Mouse (Mus musculus): ENCODE results near the gene Atpif1. TPM values are rescaled to one million over a fixed set of nuclear protein-coding genes. Genes with fewer than 3 reads are reported as not detected.

The Atpif1 gene
- polyA plus RNA-seq, 1 experiment, result 747 TPM

GRCm38 (mm10) chr4:132554653-132555052 is 21.2 kb upstream of the Atpif1 start:
- no peak overlapping the region for H3K4me3 ChIP-seq (ENCODE audit: insufficient read depth, low read length)
- TF ChIP-seq POLR2A (IDR thresholded peaks at IDR 0.05; ENCODE audit: extremely low read depth, insufficient read depth, low read length), result no peak
- no peak for TF ChIP-seq CTCF (IDR thresholded peaks at IDR 0.05; ENCODE audit: extremely low read depth, insufficient read depth, low read length)
- H3K4me1 ChIP-seq (ENCODE audit: control insufficient read depth, insufficient read depth, low read length), result no peaks in the 10 kb centered on the region
- no peak overlapping the region for H3K27ac ChIP-seq (ENCODE audit: insufficient read depth, low read length)

- Histone ChIP-seq H3K4me3 (ENCODE audit: insufficient read depth, low read length) (no peak overlapping the region), H3K27ac (ENCODE audit: insufficient read depth, low read length) (no peak overlapping the region), H3K4me1 (ENCODE audit: control insufficient read depth, insufficient read depth, low read length) (no peaks in the 10 kb centered on the region)
- TF ChIP-seq POLR2A (IDR thresholded peaks at IDR 0.05; ENCODE audit: extremely low read depth, insufficient read depth, low read length), result no peak
Measured at GRCm38 (mm10) chr4:132554221-132554620, 20.8 kb upstream of the Atpif1 start.

GRCm38 (mm10) chr4:132545851-132546250 is 12.4 kb upstream of the Atpif1 start:
- peak; percentile 73 for TF ChIP-seq CTCF (IDR thresholded peaks at IDR 0.05; ENCODE audit: extremely low read depth, insufficient read depth, low read length)
- TF ChIP-seq POLR2A (IDR thresholded peaks at IDR 0.05; ENCODE audit: extremely low read depth, insufficient read depth, low read length), result no peak
- Histone ChIP-seq H3K27ac (ENCODE audit: insufficient read depth, low read length) (no peak overlapping the region), H3K4me3 (ENCODE audit: insufficient read depth, low read length) (no peak overlapping the region), H3K4me1 (ENCODE audit: control insufficient read depth, insufficient read depth, low read length) (peaks cover 6% of the 10 kb centered on the region)

- Histone ChIP-seq H3K4me3 (ENCODE audit: insufficient read depth, low read length) (no peak overlapping the region), H3K27ac (ENCODE audit: insufficient read depth, low read length) (peak overlapping the region; percentile 78; the same call in 1 of the 2 replicates), H3K4me1 (ENCODE audit: control insufficient read depth, insufficient read depth, low read length) (peaks cover 6% of the 10 kb centered on the region)
- peak; percentile 14; the same call in 1 of the 2 replicates for TF ChIP-seq CTCF (IDR thresholded peaks at IDR 0.05; ENCODE audit: extremely low read depth, insufficient read depth, low read length)
- no peak for TF ChIP-seq POLR2A (IDR thresholded peaks at IDR 0.05; ENCODE audit: extremely low read depth, insufficient read depth, low read length)
Measured at GRCm38 (mm10) chr4:132542724-132543123, 9.3 kb upstream of the Atpif1 start.

GRCm38 (mm10) chr4:132541413-132541812 is 8.0 kb upstream of the Atpif1 start:
- Histone ChIP-seq H3K4me1 (ENCODE audit: control insufficient read depth, insufficient read depth, low read length) (peaks cover 10% of the 10 kb centered on the region), H3K4me3 (ENCODE audit: insufficient read depth, low read length) (no peak overlapping the region), H3K27ac (ENCODE audit: insufficient read depth, low read length) (no peak overlapping the region)
- TF ChIP-seq POLR2A (IDR thresholded peaks at IDR 0.05; ENCODE audit: extremely low read depth, insufficient read depth, low read length) (no peak), CTCF (IDR thresholded peaks at IDR 0.05; ENCODE audit: extremely low read depth, insufficient read depth, low read length) (no peak)

- Histone ChIP-seq H3K4me1 (ENCODE audit: control insufficient read depth, insufficient read depth, low read length) (peaks cover 10% of the 10 kb centered on the region), H3K4me3 (ENCODE audit: insufficient read depth, low read length) (no peak overlapping the region), H3K27ac (ENCODE audit: insufficient read depth, low read length) (no peak overlapping the region)
- TF ChIP-seq CTCF (IDR thresholded peaks at IDR 0.05; ENCODE audit: extremely low read depth, insufficient read depth, low read length) (no peak), POLR2A (IDR thresholded peaks at IDR 0.05; ENCODE audit: extremely low read depth, insufficient read depth, low read length) (no peak)
Measured at GRCm38 (mm10) chr4:132539481-132539880, 6.0 kb upstream of the Atpif1 start.

GRCm38 (mm10) chr4:132535406-132536121 is 2.1 kb upstream of the Atpif1 start, which contains the start of gene Dnajc8:
Dnajc8 (plus strand) TSS chr4:132535550.
- no peak for TF ChIP-seq CTCF (IDR thresholded peaks at IDR 0.05; ENCODE audit: extremely low read depth, insufficient read depth, low read length)
- peak; percentile 86; the same call in 1 of the 2 replicates for TF ChIP-seq POLR2A (IDR thresholded peaks at IDR 0.05; ENCODE audit: extremely low read depth, insufficient read depth, low read length)
- peaks cover 6% of the 10 kb centered on the region for H3K4me1 ChIP-seq (ENCODE audit: control insufficient read depth, insufficient read depth, low read length)
- peak within 1 kb of the TSS; percentile 50; the same call in 1 of the 2 replicates for H3K27ac ChIP-seq (ENCODE audit: insufficient read depth, low read length)
- peak within 1 kb of the TSS; percentile 87 for H3K4me3 ChIP-seq (ENCODE audit: insufficient read depth, low read length)

- Histone ChIP-seq H3K4me1 (ENCODE audit: control insufficient read depth, insufficient read depth, low read length) (peaks cover 6% of the 10 kb centered on the region), H3K4me3 (ENCODE audit: insufficient read depth, low read length) (peak overlapping the region; percentile 77), H3K27ac (ENCODE audit: insufficient read depth, low read length) (peak overlapping the region; percentile 89)
- TF ChIP-seq POLR2A (IDR thresholded peaks at IDR 0.05; ENCODE audit: extremely low read depth, insufficient read depth, low read length) (no peak), CTCF (IDR thresholded peaks at IDR 0.05; ENCODE audit: extremely low read depth, insufficient read depth, low read length) (no peak)
Measured at GRCm38 (mm10) chr4:132532496-132532895, 963 bp downstream of the Atpif1 start.

GRCm38 (mm10) chr4:132530033-132530804 is 3.2 kb downstream of the Atpif1 start:
- no peak overlapping the region for H3K4me3 ChIP-seq (ENCODE audit: insufficient read depth, low read length)
- peaks cover 2% of the 10 kb centered on the region; the same call in 1 of the 2 replicates for H3K4me1 ChIP-seq (ENCODE audit: control insufficient read depth, insufficient read depth, low read length)
- no peak for TF ChIP-seq CTCF (IDR thresholded peaks at IDR 0.05; ENCODE audit: extremely low read depth, insufficient read depth, low read length)
- TF ChIP-seq POLR2A (IDR thresholded peaks at IDR 0.05; ENCODE audit: extremely low read depth, insufficient read depth, low read length), result no peak
- H3K27ac ChIP-seq (ENCODE audit: insufficient read depth, low read length), result no peak overlapping the region

All from cortical plate, adult 2 months (tissue).